Mouse (Mus musculus): ENCODE data around the gene G0s2. TPM values are rescaled to one million over a fixed set of nuclear protein-coding genes. Genes with fewer than 3 reads are reported as not detected.

Gene G0s2
- polyA plus RNA-seq (2012; rRNA removed), result 11.1 and 14.2 TPM in 2 replicates

DNA sequence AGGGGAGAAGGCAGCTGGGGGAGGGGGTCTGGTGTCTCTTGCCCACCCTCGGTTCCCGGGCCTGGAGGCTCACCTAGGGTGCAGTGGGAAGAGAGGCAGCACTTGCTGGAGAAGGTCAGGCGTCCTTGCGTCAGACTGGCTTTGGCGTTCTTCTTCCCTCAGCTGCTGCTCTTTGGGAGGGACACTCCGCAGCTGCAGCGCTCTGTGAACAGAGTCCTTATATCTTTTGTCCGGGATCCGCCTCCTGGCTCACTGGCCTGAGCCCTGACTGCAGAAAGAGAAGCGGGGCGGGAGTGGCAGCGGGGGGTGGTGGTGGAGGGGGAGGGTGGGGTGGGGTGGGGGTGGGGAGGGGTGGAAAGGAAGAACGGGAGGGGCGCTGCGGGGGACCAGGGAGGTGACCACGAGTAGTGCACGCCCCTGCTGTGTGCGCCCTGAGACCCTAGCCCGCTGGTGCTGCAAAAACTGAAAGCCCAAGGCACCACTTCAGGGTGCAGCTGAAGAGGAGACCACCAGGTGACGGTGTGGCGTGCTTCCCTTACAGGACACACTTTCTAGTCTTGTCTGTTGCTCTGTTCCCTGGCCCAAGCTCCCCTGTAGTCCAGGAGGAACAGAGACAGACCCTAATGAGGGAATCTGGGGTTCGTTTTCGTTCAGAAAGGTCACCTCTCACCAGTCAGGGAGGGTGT lies at the start of gene G0s2:
Gene G0s2 (minus strand): TSS at position 302 of the 686 bp plus-strand sequence.

DNA sequence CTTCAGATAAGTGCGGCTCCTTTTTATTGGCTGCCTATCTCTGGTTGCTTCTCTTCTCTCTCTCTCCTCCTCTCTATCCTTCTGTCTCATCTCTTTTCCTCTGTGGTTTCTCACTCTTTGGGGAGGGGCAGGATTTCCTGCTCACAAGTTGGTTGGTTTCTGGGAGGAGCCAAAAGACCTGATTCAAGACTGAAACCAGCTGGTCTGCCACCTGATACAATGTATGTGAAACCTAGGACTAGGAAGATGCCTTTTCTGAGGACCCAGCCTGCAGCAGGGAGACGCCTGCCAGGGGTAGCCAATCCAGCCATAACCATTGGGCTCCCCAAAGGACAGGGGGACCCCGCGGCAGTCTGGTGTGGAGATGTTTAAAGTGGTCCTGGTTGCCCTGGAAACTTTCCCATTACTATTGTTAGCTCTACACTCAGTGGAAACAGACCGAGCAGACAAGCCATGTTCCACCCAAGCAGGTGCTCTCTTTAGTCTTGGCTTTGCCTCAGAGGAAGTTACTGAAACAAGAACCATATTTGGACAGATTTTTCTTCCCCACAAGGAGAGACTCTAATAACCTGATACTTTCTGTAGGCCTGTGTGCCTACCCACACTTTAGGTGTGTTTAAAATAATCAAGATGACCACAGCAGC lies 8.9 kb downstream of the G0s2 start, which contains the start of gene Hsd11b1:
Gene Hsd11b1 (minus strand): TSS at position 121 of the 644 bp plus-strand sequence.

Other genes starting within 250 kb of the G0s2 start
- 7.8 TPM in 2 replicates for gene Syt14, start 237.4 kb downstream of the G0s2 start, polyA plus RNA-seq (2012; rRNA removed)
- 29.6 and 33.2 TPM in 2 replicates for gene Diexf, start 142.9 kb downstream of the G0s2 start, polyA plus RNA-seq (2012; rRNA removed)
- gene Irf6, start 120.1 kb downstream of the G0s2 start, polyA plus RNA-seq (2012; rRNA removed), result 0.96 and 1.1 TPM in 2 replicates
- gene A130010J15Rik, start 105.2 kb downstream of the G0s2 start, polyA plus RNA-seq (2012; rRNA removed), result 6.5 and 6.7 TPM in 2 replicates
- 0.89 and 1.9 TPM in 2 replicates for gene Traf3ip3, start 71.5 kb downstream of the G0s2 start, polyA plus RNA-seq (2012; rRNA removed)
- gene Lamb3, start 65.5 kb downstream of the G0s2 start, polyA plus RNA-seq (2012; rRNA removed), result 0.92 and 1.7 TPM in 2 replicates
- gene Hsd11b1, start 9.1 kb downstream of the G0s2 start, polyA plus RNA-seq (2012; rRNA removed), result 1.4 and 20.7 TPM in 2 replicates
- gene Camk1g, start 97.1 kb upstream of the G0s2 start, polyA plus RNA-seq (2012; rRNA removed), result 50.7 and 54.9 TPM in 2 replicates

Data from central nervous system, embryonic 18 days (tissue).